Mouse (Mus musculus) spleen, adult 2 months (tissue): ENCODE data around the gene Cse1l. TPM values are rescaled to one million over a fixed set of nuclear protein-coding genes. Genes with fewer than 3 reads are reported as not detected.

Experiments used
- DNase-seq, 2 experiments: peaks; one replicate each; pipeline versions ENCODE4 v3.0.0 to v3.0.0-alpha.2; 2012 to 2021; ENCODE audit warnings: low spot score in 2 of 2, low read depth in 1 of 2
- H3K27ac ChIP-seq: fragments of 200-500 bp; 2 replicates; pipeline ENCODE4 v1.5.1; 2012; ENCODE audit warnings: low read length, inconsistent platforms; ENCODE audit not compliant: insufficient read depth
- H3K27me3 ChIP-seq: fragments of 200-500 bp; 2 replicates; pipeline ENCODE4 v1.6.1; 2012; ENCODE audit warnings: mild to moderate bottlenecking, moderate library complexity, low read length, inconsistent platforms; ENCODE audit not compliant: control insufficient read depth, insufficient read depth
- H3K36me3 ChIP-seq: fragments of 200-500 bp; 2 replicates; pipeline ENCODE4 v1.6.1; 2012; ENCODE audit warnings: mild to moderate bottlenecking, low read length, inconsistent platforms; ENCODE audit not compliant: control insufficient read depth, insufficient read depth
- H3K4me1 ChIP-seq: fragments of 200-500 bp; 2 replicates; pipeline ENCODE4 v1.6.1; 2011; ENCODE audit warnings: inconsistent platforms; ENCODE audit not compliant: control insufficient read depth, insufficient read depth, insufficient read length
- H3K4me3 ChIP-seq: fragments of 200-500 bp; 2 replicates; pipeline ENCODE4 v1.5.1; 2011; ENCODE audit warnings: mild to moderate bottlenecking, inconsistent platforms; ENCODE audit not compliant: insufficient read depth, insufficient read length; ENCODE audit errors: extremely low read depth
- CTCF ChIP-seq: fragments of 200-500 bp; IDR thresholded peaks from 2 replicates; pipeline ENCODE4 v1.5.1; 2011; ENCODE audit warnings: mild to moderate bottlenecking, inconsistent platforms; ENCODE audit not compliant: insufficient read depth, insufficient read length, insufficient replicate concordance; ENCODE audit errors: extremely low read depth
- POLR2A ChIP-seq: fragments of 200-500 bp; IDR thresholded peaks from 2 replicates; pipeline ENCODE4 v1.6.1; 2011; ENCODE audit warnings: low read depth, low read length, inconsistent platforms
- WGBS: fragments of 180-500 bp; shearing (Covaris S2); methylation state at CpG from one replicate; pipeline ENCODE4 v1.1.7; 2018; 5-methylcytosine and 5-hydroxymethylcytosine counted together
- polyA plus RNA-seq: library from polyadenylated mRNA; depleted of rRNA; stranded (reverse); fragments of >200 nt; gene quantifications from 2 replicates; pipeline ENCODE4 v1.2.3, GENCODE M21; 2012

The Cse1l gene
- polyA plus RNA-seq, 1 experiment = 12.1 TPM

DNA sequence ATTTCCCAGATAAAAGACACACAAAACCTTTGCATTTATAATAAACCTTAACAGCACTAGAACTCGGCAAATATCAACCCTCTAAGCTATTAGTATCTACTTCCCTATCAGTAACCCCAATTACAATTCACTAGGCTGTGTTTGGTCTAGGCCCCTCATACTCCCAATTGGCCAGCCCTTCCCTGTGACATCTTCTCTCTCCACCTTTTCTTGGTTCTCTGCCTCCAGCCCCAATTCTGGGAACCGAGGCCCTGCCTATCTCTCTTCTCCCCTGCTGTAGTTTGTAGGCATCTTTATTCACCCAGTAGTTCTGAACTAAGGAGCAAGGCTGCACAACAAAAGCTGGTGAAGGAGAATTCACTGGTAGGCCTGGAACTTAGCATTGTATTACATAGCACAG, 18.1 kb downstream of the Cse1l start:
- no peak overlapping the region for H3K27ac ChIP-seq
- no peak for DNase-seq
- no peaks in the 10 kb centered on the region for H3K27me3 ChIP-seq
- no peaks in the 10 kb centered on the region for H3K4me1 ChIP-seq
- 89% methylated on average over 2 of the region's 2 CpGs for WGBS
- H3K36me3 ChIP-seq = peaks cover 31% of the 10 kb centered on the region
- H3K4me3 ChIP-seq = no peak overlapping the region
- TF ChIP-seq POLR2A (no peak), CTCF (no peak)

DNA sequence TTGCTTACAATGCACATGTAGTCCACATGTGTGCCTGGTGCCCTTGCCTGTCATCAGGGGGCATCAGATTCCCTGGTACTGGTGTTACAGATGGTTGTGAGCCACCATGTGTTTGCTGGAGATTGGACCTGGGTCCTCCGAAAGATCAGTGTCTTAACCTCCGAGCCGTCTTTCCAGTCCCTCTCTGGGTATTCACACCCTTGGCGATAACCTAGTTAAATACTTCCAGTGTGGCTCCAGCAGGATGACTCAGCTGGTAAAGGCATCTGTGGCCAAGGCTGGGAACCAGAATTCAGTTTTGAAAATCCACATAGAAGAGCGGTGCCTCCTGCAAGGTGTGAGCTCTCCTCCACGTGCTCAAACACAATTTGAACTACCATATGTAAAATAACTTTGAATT, 28.1 kb downstream of the Cse1l start:
- Histone ChIP-seq H3K36me3 (peaks cover 48% of the 10 kb centered on the region), H3K4me1 (no peaks in the 10 kb centered on the region)
- 93% methylated on average over 6 of the region's 6 CpGs for whole genome bisulfite sequencing

DNA sequence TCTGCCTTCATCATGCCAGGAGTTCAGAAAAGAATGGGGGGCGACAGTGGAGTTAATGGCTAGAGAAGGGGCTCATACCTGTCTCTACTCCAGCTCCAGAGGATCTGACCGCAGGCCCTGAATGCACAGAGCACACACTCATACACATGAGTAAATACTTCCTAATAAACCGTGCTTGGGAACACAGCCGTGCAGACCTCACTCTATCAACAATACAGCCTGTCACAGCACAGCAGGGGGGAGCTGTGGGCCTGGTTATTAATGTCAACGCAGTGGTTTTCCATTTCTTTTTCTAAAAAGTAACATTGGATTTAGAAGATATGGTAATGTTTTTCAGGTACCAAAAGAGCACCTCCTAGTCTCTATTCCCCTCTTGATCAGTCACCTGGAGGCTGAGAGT, 28.6 kb downstream of the Cse1l start:
- Histone ChIP-seq H3K27ac (no peak overlapping the region), H3K4me3 (no peak overlapping the region), H3K4me1 (no peaks in the 10 kb centered on the region), H3K27me3 (no peaks in the 10 kb centered on the region), H3K36me3 (peaks cover 48% of the 10 kb centered on the region)
- TF ChIP-seq POLR2A = no peak
- no peak for TF ChIP-seq CTCF
- no peak for DNase-seq
- WGBS = 96% methylated on average over 5 of the region's 5 CpGs

More for the DNA sequence above, 28.1 kb downstream of the Cse1l start:
- Histone ChIP-seq H3K4me3 (no peak overlapping the region), H3K27ac (no peak overlapping the region), H3K27me3 (no peaks in the 10 kb centered on the region)
- no peak for DNase-seq
- TF ChIP-seq CTCF = no peak
- TF ChIP-seq POLR2A = no peak

DNA sequence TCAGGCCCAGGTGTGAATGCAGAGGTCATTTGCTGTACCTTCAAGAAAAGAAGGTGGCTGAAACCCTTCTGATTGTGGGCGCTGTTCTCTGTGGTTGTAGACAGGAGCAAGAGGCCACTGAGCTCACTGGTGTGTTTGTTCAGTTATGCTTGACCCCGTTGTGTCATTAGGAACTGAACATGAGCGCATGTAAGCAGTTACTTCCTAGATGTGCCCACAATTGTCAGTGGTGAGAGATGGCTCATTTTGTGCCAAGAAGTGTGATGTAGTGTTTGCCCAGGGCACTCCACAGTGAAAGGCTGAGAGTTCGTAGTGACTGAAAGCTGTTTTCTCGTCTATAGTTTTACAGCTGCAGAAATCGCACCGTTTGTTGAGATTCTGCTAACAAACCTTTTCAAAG, 29.7 kb downstream of the Cse1l start:
- H3K4me1 ChIP-seq = no peaks in the 10 kb centered on the region
- no peak overlapping the region for H3K4me3 ChIP-seq
- TF ChIP-seq POLR2A (no peak), CTCF (no peak)
- H3K36me3 ChIP-seq = peaks cover 46% of the 10 kb centered on the region
- 81% methylated on average over 7 of the region's 7 CpGs for WGBS
- DNase-seq = no peak
- no peak overlapping the region for H3K27ac ChIP-seq
- H3K27me3 ChIP-seq = no peaks in the 10 kb centered on the region

DNA sequence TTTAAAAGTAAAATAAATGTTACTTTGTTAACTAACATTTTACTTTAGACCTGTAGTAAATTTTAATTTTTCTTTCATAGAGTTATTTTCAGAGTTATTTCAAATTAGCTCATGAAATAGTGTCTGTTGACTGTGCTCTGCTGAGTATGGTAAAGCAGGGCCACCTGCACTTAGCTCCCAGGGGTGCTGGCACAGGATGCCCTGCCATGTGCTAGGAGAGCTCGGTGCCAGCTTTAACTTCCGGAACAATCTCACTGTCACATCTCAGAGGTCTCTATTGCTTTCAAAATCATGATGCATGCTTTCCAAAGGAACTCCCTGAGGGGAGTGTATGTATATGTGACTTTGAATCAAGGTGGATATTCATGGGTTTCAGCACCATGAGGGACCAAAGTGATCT, 30.3 kb downstream of the Cse1l start:
- WGBS = 82% methylated on average over 2 of the region's 2 CpGs
- no peak for TF ChIP-seq CTCF
- TF ChIP-seq POLR2A = no peak
- no peak overlapping the region for H3K27ac ChIP-seq
- DNase-seq = no peak
- H3K36me3 ChIP-seq = peaks cover 49% of the 10 kb centered on the region
- H3K27me3 ChIP-seq = no peaks in the 10 kb centered on the region
- H3K4me3 ChIP-seq = no peak overlapping the region
- H3K4me1 ChIP-seq = no peaks in the 10 kb centered on the region

DNA sequence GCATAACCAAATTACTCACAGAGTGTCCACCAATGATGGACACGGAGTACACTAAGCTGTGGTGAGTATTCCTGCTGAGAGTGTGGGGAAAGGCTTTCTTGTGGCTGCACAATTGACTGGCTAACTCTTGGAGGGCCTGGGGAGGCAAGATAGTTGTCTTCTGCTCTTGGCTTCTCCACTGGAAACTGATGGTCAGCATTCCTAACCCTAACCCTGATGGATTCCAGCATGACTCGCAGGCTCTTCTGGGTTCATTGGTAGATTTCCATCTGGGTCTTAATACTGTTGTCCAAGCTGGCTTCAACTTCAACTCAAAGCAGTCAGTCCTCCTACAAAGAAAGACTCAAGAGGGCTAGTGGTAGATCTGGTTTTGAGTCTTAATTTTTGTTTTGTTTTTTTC, 37.3 kb downstream of the Cse1l start:
- no peak overlapping the region for H3K4me3 ChIP-seq
- H3K27me3 ChIP-seq = no peaks in the 10 kb centered on the region
- DNase-seq = no peak
- H3K36me3 ChIP-seq = peaks cover 54% of the 10 kb centered on the region
- H3K4me1 ChIP-seq = no peaks in the 10 kb centered on the region
- 92% methylated on average over 2 of the region's 2 CpGs for WGBS
- no peak overlapping the region for H3K27ac ChIP-seq
- TF ChIP-seq CTCF (no peak), POLR2A (no peak)

DNA sequence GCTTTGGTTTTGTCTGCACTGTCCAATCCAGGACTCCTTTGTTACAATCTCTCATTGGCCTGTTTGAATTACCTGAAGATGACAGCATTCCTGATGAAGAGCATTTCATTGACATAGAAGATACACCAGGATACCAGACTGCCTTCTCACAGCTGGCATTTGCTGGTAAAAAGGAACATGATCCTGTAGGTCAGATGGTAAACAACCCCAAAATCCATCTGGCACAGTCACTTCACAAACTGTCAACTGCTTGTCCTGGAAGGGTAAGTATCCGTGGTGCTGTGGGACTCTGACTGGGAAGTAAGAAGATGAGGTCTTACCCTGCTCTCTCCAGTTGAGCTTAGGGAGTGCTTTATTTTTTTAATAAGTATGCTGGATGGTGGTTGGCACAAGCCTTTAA, 38.5 kb downstream of the Cse1l start:
- no peak for DNase-seq
- Histone ChIP-seq H3K36me3 (peaks cover 57% of the 10 kb centered on the region), H3K4me1 (no peaks in the 10 kb centered on the region), H3K27ac (no peak overlapping the region), H3K4me3 (no peak overlapping the region), H3K27me3 (no peaks in the 10 kb centered on the region)
- 95% methylated on average over 1 of the region's 1 CpGs for WGBS
- TF ChIP-seq CTCF (no peak), POLR2A (no peak)

DNA sequence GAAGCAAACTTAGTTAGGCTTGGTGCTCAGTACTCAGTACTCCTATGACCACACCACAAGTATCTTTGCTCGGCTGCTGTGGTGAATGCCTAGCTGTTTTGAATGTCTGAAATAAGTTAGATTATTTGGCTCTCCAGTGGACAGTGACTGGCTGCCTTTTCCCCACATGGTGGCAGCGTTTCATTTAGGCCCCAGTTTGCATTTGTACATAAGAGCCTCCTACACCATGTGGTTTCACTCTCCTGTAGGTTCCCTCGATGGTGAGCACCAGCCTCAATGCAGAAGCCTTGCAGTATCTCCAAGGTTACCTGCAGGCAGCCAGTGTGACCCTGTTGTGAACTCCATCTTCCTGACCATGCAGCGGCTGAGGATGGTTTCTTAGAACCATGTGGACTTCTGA, 39.6 kb downstream of the Cse1l start:
- H3K4me3 ChIP-seq = no peak overlapping the region
- TF ChIP-seq CTCF = no peak
- TF ChIP-seq POLR2A = no peak
- peaks cover 63% of the 10 kb centered on the region for H3K36me3 ChIP-seq
- WGBS = 57% methylated on average over 4 of the region's 4 CpGs
- no peak overlapping the region for H3K27ac ChIP-seq
- no peaks in the 10 kb centered on the region for H3K4me1 ChIP-seq
- no peak for DNase-seq
- no peaks in the 10 kb centered on the region for H3K27me3 ChIP-seq
